Mouse (Mus musculus) c-Kit-positive CD71-positive TER-119-positive erythroid progenitor cells, embryonic 14.5 days (primary cell): ENCODE measurements around the gene Lonp2.

Experiments
- DNase-seq: peaks from one replicate; pipeline ENCODE4 v3.0.0-alpha.2; 2013; ENCODE audit warnings: low spot score

Gene Lonp2

GRCm38 (mm10) chr8:86713407-86714188 is 89.8 kb downstream of the Lonp2 start:
- DNase-seq, result no peak

DNA sequence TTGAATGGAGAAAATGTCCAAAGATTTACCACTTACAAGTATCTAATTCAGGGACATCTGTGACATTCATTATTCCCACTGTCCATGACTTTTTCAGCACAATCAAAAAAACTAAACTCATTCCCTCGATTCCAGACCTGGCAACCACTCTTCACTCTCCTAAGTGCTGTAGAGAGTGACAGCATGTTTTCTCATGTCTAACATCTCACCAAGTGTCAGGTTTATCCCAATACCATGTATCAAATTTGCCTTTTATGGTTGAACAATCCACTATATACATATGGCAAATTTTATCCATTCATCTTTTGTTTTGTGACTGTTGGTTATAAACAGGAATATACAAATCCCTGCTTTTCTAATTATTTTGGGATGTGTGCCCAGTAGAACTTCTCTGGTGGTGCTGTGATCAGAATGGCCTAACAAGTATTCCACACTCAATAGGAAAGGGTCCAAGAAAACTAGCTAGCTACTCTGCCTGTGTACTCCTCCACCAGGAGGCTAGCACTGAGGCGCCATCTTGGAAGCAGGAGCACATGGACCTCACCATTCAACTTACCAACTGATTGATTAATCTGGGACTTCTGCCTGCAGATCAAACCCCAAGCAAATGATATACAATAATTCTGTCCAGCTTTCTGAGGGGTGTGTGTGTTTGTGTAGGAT is 94.6 kb downstream of the Lonp2 start:
- DNase-seq, result no peak

DNA sequence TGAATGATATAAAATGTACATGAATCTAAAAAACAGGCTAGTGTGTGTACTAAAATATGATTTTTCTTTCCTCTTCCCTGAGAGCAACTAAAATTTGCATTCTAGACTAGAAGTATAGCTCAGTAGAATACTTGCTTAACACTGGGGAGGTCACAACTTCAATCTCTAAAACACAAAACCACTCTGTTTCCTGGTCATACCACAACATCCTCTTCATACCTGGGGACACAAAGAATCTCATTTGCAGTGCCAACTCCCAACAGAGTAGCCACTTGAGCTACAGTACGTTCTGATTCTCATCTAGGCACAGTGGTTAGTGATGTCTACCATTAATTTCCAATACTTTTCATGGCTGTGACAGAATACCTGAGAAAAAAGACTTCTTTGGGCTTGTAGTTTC is 95.5 kb downstream of the Lonp2 start:
- DNase-seq, result no peak

GRCm38 (mm10) chr8:86720756-86721459 is 97.1 kb downstream of the Lonp2 start:
- DNase-seq, result no peak

GRCm38 (mm10) chr8:86721490-86721889 is 97.6 kb downstream of the Lonp2 start:
- DNase-seq, result no peak

GRCm38 (mm10) chr8:86726959-86727358 is 103.1 kb downstream of the Lonp2 start:
- DNase-seq, result no peak

GRCm38 (mm10) chr8:86728224-86728950 is 104.5 kb downstream of the Lonp2 start:
- DNase-seq, result no peak

GRCm38 (mm10) chr8:86730303-86730702 is 106.5 kb downstream of the Lonp2 start:
- DNase-seq, result no peak

- no peak for DNase-seq
Measured at GRCm38 (mm10) chr8:86730860-86731259, 107.0 kb downstream of the Lonp2 start.

- DNase-seq, result no peak
Measured at GRCm38 (mm10) chr8:86734171-86734570, 110.3 kb downstream of the Lonp2 start.

GRCm38 (mm10) chr8:86734954-86735353 is 111.1 kb downstream of the Lonp2 start:
- DNase-seq, result no peak

- DNase-seq, result no peak
Measured at GRCm38 (mm10) chr8:86735446-86736111, 111.7 kb downstream of the Lonp2 start.

DNA sequence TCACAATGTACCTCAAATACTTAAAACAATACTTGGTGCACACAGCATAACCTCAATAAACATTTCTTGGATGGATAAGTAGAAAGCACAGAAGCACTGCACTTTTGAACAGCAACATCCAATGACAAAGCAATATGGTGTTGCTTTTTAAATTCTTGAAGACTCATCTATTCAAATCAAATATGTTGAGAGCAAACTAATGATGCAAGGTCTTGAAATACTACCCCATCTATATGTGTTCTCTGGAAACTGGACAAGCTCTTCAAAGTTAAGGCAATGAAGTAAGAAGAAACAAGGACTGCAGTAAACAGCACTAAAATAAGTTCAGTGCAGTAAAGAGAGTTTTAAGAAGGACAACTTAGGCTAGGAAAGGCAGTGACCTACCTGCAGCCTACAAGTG is 117.1 kb downstream of the Lonp2 start:
- DNase-seq, result no peak

DNA sequence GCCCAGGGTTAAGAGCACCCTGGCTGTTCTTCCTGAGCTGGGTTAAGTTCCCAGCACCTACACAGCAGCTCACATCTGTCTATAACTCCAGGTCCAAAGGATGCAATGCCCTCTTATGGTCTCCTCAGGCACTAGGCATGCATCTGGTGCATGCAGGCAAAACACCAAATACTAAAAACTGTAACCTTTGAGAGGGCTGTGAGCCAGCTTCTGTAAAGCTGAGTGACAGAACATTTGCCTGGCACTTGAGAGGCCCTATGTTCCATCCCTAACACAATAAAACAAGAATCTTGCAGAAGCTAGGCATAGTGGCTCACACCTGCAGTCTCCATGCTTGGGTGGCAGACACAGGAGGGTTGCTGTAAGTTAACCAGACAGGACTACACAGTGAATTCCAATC is 117.8 kb downstream of the Lonp2 start:
- no peak for DNase-seq

DNA sequence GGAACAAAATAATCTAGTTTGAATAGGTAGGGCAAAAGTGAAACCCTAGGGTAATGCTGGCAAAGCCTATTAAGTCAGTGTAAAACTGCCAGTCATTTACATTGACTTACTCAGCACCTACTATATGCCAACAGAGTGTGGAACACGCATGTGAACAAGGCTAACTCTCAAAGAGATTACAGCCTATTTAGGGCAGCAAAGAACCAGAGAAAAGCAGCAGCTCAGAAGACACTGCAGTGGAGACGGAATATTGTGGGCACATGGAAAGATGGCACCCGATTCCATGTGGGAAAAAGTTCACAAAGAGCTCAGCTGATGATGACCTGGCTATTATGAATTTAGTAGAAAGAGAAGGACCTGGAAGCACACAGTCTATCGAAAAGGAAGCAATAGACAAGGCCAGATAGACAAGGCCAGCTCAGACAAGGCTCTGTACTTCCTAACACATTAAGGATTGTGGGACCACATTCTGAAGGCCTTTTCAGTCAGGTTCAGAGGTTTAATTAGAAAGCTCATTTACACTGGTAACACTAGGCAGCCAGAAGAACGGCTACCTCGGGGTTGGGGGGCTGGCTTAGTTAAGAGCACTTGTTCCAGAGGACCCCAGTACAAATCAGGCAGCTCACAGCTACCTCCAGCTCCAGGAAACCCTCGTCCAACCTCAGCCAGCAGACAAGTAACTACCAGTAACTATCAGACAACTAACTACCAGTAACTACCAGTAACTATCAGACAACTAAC is 118.9 kb downstream of the Lonp2 start:
- no peak for DNase-seq

DNA sequence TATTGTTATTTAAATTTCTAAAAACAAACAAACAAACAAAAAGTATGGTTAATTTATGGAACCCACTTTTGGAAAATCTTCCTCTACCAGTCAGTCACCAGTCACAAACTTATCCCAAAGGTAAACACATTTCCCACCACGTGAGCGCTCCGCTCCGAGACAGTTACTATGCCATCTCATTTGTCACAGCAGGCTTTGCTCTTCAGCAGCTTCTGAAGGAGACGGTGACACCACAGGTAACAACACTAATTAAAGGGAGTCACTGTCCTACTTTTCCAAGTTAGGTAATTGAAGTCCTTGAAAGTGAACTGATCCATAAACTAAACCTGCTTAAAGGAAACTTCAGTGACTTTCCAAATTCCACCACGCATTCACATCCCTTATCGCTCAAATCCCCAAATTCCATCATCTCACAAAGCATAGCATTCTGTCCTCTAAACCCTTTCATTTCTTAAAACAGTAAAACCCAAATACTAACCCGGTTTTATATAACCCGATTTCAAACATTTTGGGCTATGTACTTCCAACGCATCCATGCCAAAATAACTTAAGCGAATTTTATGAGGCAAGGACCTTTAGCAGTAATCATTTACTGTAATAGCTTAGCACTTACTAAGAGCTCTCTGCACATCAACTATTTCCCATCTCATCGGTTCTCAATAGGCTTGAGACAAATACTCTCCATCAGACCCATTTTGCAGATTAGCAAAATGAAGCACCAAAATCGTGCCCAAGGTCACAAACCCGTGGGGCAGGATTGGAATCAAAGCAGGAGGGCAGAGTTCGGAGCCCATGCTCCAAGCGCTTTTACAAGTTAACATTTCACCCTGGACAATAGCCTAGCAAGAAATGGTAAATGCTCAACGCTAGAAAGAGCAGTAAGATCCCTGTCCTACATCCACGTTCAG is 120.7 kb downstream of the Lonp2 start:
- DNase-seq, result no peak

- DNase-seq, result peak; percentile 64
Measured at GRCm38 (mm10) chr8:86745221-86745934, 121.5 kb downstream of the Lonp2 start, which contains the start of the genes Gm10638 and Siah1a. TSS of gene Gm10638 (plus strand) at chr8:86745699. TSS of gene Siah1a (minus strand) at chr8:86745934.

DNA sequence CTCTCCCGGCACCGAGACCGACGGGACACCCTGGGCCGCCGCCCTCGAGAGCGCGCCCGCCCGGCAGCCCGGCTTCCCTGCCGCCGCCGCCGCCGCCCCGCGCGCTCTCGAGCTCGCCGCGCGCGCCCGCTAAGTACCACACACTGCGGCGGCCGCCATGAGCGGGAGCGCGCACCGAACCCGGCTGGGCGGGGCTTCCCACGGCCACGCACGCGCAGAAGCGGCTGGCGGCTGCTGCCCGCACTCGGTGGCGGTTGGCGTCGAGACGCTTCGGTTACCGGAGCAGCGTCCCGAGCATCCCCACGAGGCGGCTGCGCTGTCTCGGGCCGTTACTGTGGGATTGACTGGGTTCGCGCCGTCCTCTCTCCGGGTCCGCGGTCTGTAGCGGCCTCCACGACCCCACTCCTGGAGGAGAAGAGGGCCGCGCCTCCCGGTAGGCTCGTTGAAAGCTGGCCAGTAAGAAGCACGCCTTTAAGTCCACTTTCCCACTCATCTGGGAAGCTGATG is 122.1 kb downstream of the Lonp2 start:
- peak; percentile 86 for DNase-seq

- DNase-seq, result no peak
Measured at GRCm38 (mm10) chr8:86746511-86746910, 122.7 kb downstream of the Lonp2 start.
